Mouse (Mus musculus): Measurements from ENCODE around the gene Gpc6. TPM values are rescaled to one million over a fixed set of nuclear protein-coding genes. Genes with fewer than 3 reads are reported as not detected.

Gene Gpc6
- total RNA-seq, 2 experiments from 2014 or later, result 11.7 to 12.7 TPM

- no peak for DNase-seq (ENCODE audit: extremely low spot score in 1 of 2, low spot score in 1 of 2)
These were observed 128.2 kb downstream of the Gpc6 start for GRCm38 (mm10) chr14:117053361-117053760.

- no peak for DNase-seq (ENCODE audit: extremely low spot score in 1 of 2, low spot score in 1 of 2)
These were observed 130.0 kb downstream of the Gpc6 start for GRCm38 (mm10) chr14:117055134-117055533.

GRCm38 (mm10) chr14:117061078-117061477 lies 136.0 kb downstream of the Gpc6 start:
- no peak for DNase-seq (ENCODE audit: extremely low spot score in 1 of 2, low spot score in 1 of 2)

GRCm38 (mm10) chr14:117061527-117061926 lies 136.4 kb downstream of the Gpc6 start:
- DNase-seq (ENCODE audit: extremely low spot score in 1 of 2, low spot score in 1 of 2), result no peak

GRCm38 (mm10) chr14:117068179-117068578 lies 143.1 kb downstream of the Gpc6 start:
- no peak for DNase-seq (ENCODE audit: extremely low spot score in 1 of 2, low spot score in 1 of 2)

GRCm38 (mm10) chr14:117070470-117071085 lies 145.5 kb downstream of the Gpc6 start:
- DNase-seq (ENCODE audit: extremely low spot score in 1 of 2, low spot score in 1 of 2), result no peak

GRCm38 (mm10) chr14:117093586-117093985 lies 168.5 kb downstream of the Gpc6 start:
- no peak for DNase-seq (ENCODE audit: extremely low spot score in 1 of 2, low spot score in 1 of 2)

- DNase-seq (ENCODE audit: extremely low spot score in 1 of 2, low spot score in 1 of 2), result no peak
These were observed 181.8 kb downstream of the Gpc6 start for GRCm38 (mm10) chr14:117106900-117107299.

- DNase-seq (ENCODE audit: extremely low spot score in 1 of 2, low spot score in 1 of 2), result no peak
These were observed 188.0 kb downstream of the Gpc6 start for GRCm38 (mm10) chr14:117113153-117113552.

- DNase-seq (ENCODE audit: extremely low spot score in 1 of 2, low spot score in 1 of 2), result no peak
These were observed 196.9 kb downstream of the Gpc6 start for GRCm38 (mm10) chr14:117122036-117122435.

- no peak for DNase-seq (ENCODE audit: extremely low spot score in 1 of 2, low spot score in 1 of 2)
These were observed 205.2 kb downstream of the Gpc6 start for GRCm38 (mm10) chr14:117130334-117130733.

- no peak for DNase-seq (ENCODE audit: extremely low spot score in 1 of 2, low spot score in 1 of 2)
These were observed 206.2 kb downstream of the Gpc6 start for GRCm38 (mm10) chr14:117131324-117131723.

- no peak for DNase-seq (ENCODE audit: extremely low spot score in 1 of 2, low spot score in 1 of 2)
These were observed 216.1 kb downstream of the Gpc6 start for GRCm38 (mm10) chr14:117141077-117141848.

GRCm38 (mm10) chr14:117146089-117146488 lies 221.0 kb downstream of the Gpc6 start:
- DNase-seq (ENCODE audit: extremely low spot score in 1 of 2, low spot score in 1 of 2), result no peak

GRCm38 (mm10) chr14:117146665-117147064 lies 221.6 kb downstream of the Gpc6 start:
- no peak for DNase-seq (ENCODE audit: extremely low spot score in 1 of 2, low spot score in 1 of 2)

- DNase-seq (ENCODE audit: extremely low spot score in 1 of 2, low spot score in 1 of 2), result no peak
These were observed 226.5 kb downstream of the Gpc6 start for GRCm38 (mm10) chr14:117151621-117152020.

GRCm38 (mm10) chr14:117155884-117156465 lies 230.9 kb downstream of the Gpc6 start:
- DNase-seq (ENCODE audit: extremely low spot score in 1 of 2, low spot score in 1 of 2), result no peak

- DNase-seq (ENCODE audit: extremely low spot score in 1 of 2, low spot score in 1 of 2), result no peak
These were observed 232.3 kb downstream of the Gpc6 start for GRCm38 (mm10) chr14:117157426-117157825.

GRCm38 (mm10) chr14:117166350-117166749 lies 241.2 kb downstream of the Gpc6 start:
- DNase-seq (ENCODE audit: extremely low spot score in 1 of 2, low spot score in 1 of 2), result no peak

GRCm38 (mm10) chr14:117193364-117193763 lies 268.2 kb downstream of the Gpc6 start:
- no peak for DNase-seq (ENCODE audit: extremely low spot score in 1 of 2, low spot score in 1 of 2)

GRCm38 (mm10) chr14:117202012-117202411 lies 276.9 kb downstream of the Gpc6 start:
- DNase-seq (ENCODE audit: extremely low spot score in 1 of 2, low spot score in 1 of 2), result no peak

- no peak for DNase-seq (ENCODE audit: extremely low spot score in 1 of 2, low spot score in 1 of 2)
These were observed 278.8 kb downstream of the Gpc6 start for GRCm38 (mm10) chr14:117203960-117204359.

All from layer of hippocampus, postnatal 25 days (tissue).